Mouse (Mus musculus): ENCODE results near the gene Fdx1. TPM values are rescaled to one million over a fixed set of nuclear protein-coding genes. Genes with fewer than 3 reads are reported as not detected.

Fdx1 gene
- polyA plus RNA-seq, 1 experiment from 2014 or later = 65.0 TPM

GRCm38 (mm10) chr9:51958981-51959380 is 4.4 kb downstream of the Fdx1 start:
- no peaks in the 10 kb centered on the region for H3K4me1 ChIP-seq (ENCODE audit: control insufficient read depth, insufficient read depth, low read length)
- no peak overlapping the region for H3K9ac ChIP-seq (replicated peaks; ENCODE audit: low read length)
- H3K4me2 ChIP-seq (ENCODE audit: low read depth, low read length) = no peak overlapping the region
- no peaks in the 10 kb centered on the region for H3K27me3 ChIP-seq (ENCODE audit: control insufficient read depth, insufficient read depth, low read length)
- H3K27ac ChIP-seq (replicated peaks; ENCODE audit: low read depth, low read length) = no peak overlapping the region
- no peak for DNase-seq (ENCODE audit: low spot score)
- ATAC-seq (replicated peaks; ENCODE audit: insufficient number of reproducible peaks, low FRiP score, low TSS enrichment, low read depth) = no peak
- H3K36me3 ChIP-seq (replicated peaks; ENCODE audit: control insufficient read depth, insufficient read depth, low read depth, low read length) = no peaks in the 10 kb centered on the region
- no peak overlapping the region for H3K4me3 ChIP-seq (ENCODE audit: low read depth, low read length)
- no peaks in the 10 kb centered on the region for H3K9me3 ChIP-seq (replicated peaks; ENCODE audit: control insufficient read depth, low read length)

DNA sequence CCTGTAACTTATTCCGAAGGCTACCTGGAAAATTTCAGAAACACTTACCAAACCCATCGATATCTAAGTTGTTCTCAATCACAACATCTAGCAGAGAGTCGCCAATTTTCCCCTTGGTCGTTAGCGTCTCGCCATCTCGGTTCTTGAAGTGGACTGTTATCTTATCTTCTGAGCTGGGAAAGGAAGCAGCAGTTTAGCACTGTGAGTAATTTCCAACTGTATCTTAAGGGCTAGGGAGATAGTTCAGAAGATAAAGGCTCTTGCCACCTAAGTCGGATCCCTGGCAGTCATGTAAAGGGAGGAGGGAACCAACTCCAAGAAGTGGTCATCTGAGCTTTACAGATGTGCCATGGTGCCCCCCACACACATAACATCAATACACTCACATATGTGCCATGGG is 6.3 kb downstream of the Fdx1 start:
- Histone ChIP-seq H3K4me3 (ENCODE audit: low read depth, low read length) (no peak overlapping the region), H3K36me3 (replicated peaks; ENCODE audit: control insufficient read depth, insufficient read depth, low read depth, low read length) (no peaks in the 10 kb centered on the region), H3K9me3 (replicated peaks; ENCODE audit: control insufficient read depth, low read length) (no peaks in the 10 kb centered on the region), H3K27me3 (ENCODE audit: control insufficient read depth, insufficient read depth, low read length) (no peaks in the 10 kb centered on the region), H3K27ac (replicated peaks; ENCODE audit: low read depth, low read length) (no peak overlapping the region), H3K4me2 (ENCODE audit: low read depth, low read length) (no peak overlapping the region), H3K9ac (replicated peaks; ENCODE audit: low read length) (no peak overlapping the region), H3K4me1 (ENCODE audit: control insufficient read depth, insufficient read depth, low read length) (no peaks in the 10 kb centered on the region)
- 89% methylated on average over 8 of the region's 8 CpGs for WGBS
- ATAC-seq (replicated peaks; ENCODE audit: insufficient number of reproducible peaks, low FRiP score, low TSS enrichment, low read depth) (no peak), DNase-seq (ENCODE audit: low spot score) (no peak)

- no peaks in the 10 kb centered on the region for H3K4me1 ChIP-seq (ENCODE audit: control insufficient read depth, insufficient read depth, low read length)
- H3K4me3 ChIP-seq (ENCODE audit: low read depth, low read length) = no peak overlapping the region
- no peak overlapping the region for H3K27ac ChIP-seq (replicated peaks; ENCODE audit: low read depth, low read length)
- H3K9ac ChIP-seq (replicated peaks; ENCODE audit: low read length) = no peak overlapping the region
- WGBS = 82% methylated on average over 2 of the region's 2 CpGs
- ATAC-seq (replicated peaks; ENCODE audit: insufficient number of reproducible peaks, low FRiP score, low TSS enrichment, low read depth) (no peak), DNase-seq (ENCODE audit: low spot score) (no peak)
- no peaks in the 10 kb centered on the region for H3K27me3 ChIP-seq (ENCODE audit: control insufficient read depth, insufficient read depth, low read length)
- no peak overlapping the region for H3K4me2 ChIP-seq (ENCODE audit: low read depth, low read length)
- H3K36me3 ChIP-seq (replicated peaks; ENCODE audit: control insufficient read depth, insufficient read depth, low read depth, low read length) = no peaks in the 10 kb centered on the region
- no peaks in the 10 kb centered on the region for H3K9me3 ChIP-seq (replicated peaks; ENCODE audit: control insufficient read depth, low read length)
Observed at GRCm38 (mm10) chr9:51956484-51956883, 6.9 kb downstream of the Fdx1 start.

GRCm38 (mm10) chr9:51951337-51951736 is 12.0 kb downstream of the Fdx1 start:
- no peak for ATAC-seq (replicated peaks; ENCODE audit: insufficient number of reproducible peaks, low FRiP score, low TSS enrichment, low read depth)
- H3K27ac ChIP-seq (replicated peaks; ENCODE audit: low read depth, low read length) = no peak overlapping the region

DNA sequence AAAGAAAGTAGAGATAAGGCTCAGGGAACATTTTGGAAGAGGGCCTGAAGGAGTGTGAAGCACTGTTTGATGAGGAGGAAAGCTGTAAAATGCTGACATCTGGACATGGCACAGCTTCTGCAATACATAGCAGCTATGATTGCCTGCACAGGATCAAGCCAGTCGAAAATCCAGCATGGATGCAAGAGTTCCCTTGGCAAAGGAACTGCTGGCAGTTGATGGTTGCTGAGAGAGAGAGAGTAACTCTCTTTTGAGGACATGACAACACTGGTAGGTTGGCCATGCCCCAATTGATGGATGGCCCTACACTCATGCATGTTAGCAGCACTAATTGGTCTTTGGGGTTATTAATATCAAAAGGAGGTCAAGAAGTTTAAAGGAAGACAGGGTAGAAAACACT is 12.7 kb downstream of the Fdx1 start:
- H3K36me3 ChIP-seq (replicated peaks; ENCODE audit: control insufficient read depth, insufficient read depth, low read depth, low read length) = no peaks in the 10 kb centered on the region
- no peaks in the 10 kb centered on the region for H3K27me3 ChIP-seq (ENCODE audit: control insufficient read depth, insufficient read depth, low read length)
- DNase-seq (ENCODE audit: low spot score) (no peak), ATAC-seq (replicated peaks; ENCODE audit: insufficient number of reproducible peaks, low FRiP score, low TSS enrichment, low read depth) (no peak)
- no peak overlapping the region for H3K9ac ChIP-seq (replicated peaks; ENCODE audit: low read length)
- H3K4me2 ChIP-seq (ENCODE audit: low read depth, low read length) = no peak overlapping the region
- no peaks in the 10 kb centered on the region for H3K9me3 ChIP-seq (replicated peaks; ENCODE audit: control insufficient read depth, low read length)
- 93% methylated on average over 1 of the region's 1 CpGs for WGBS
- H3K27ac ChIP-seq (replicated peaks; ENCODE audit: low read depth, low read length) = no peak overlapping the region
- no peak overlapping the region for H3K4me3 ChIP-seq (ENCODE audit: low read depth, low read length)
- no peaks in the 10 kb centered on the region for H3K4me1 ChIP-seq (ENCODE audit: control insufficient read depth, insufficient read depth, low read length)

More at GRCm38 (mm10) chr9:51951337-51951736, 12.0 kb downstream of the Fdx1 start:
- no peaks in the 10 kb centered on the region for H3K4me1 ChIP-seq (ENCODE audit: control insufficient read depth, insufficient read depth, low read length)
- H3K4me2 ChIP-seq (ENCODE audit: low read depth, low read length) = no peak overlapping the region
- no peak overlapping the region for H3K4me3 ChIP-seq (ENCODE audit: low read depth, low read length)
- no peaks in the 10 kb centered on the region for H3K9me3 ChIP-seq (replicated peaks; ENCODE audit: control insufficient read depth, low read length)
- H3K27me3 ChIP-seq (ENCODE audit: control insufficient read depth, insufficient read depth, low read length) = no peaks in the 10 kb centered on the region
- no peak overlapping the region for H3K9ac ChIP-seq (replicated peaks; ENCODE audit: low read length)
- no peaks in the 10 kb centered on the region for H3K36me3 ChIP-seq (replicated peaks; ENCODE audit: control insufficient read depth, insufficient read depth, low read depth, low read length)
- WGBS = 75% methylated on average over 2 of the region's 2 CpGs
- peak; percentile 49 for DNase-seq (ENCODE audit: low spot score)

DNA sequence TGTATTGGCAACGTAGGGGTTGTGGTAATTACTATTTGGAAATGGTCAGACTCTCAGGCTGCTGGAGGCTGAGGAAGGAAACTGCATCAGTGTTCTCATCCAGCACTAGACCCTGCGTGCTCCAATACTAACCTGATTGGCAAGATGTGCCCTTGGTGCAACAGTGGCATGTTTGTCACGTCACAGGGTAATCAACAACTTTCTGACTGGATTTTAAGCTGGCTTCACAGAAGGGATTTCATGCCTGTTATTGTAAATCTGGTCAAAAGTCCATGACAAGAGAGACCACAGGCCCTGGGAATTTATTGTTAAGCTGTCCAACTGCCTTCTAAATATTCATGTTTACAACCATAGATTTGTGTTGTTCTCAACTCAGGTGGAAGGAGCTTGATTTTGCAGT is 13.1 kb downstream of the Fdx1 start:
- Histone ChIP-seq H3K4me3 (ENCODE audit: low read depth, low read length) (no peak overlapping the region), H3K9ac (replicated peaks; ENCODE audit: low read length) (no peak overlapping the region), H3K4me2 (ENCODE audit: low read depth, low read length) (no peak overlapping the region), H3K36me3 (replicated peaks; ENCODE audit: control insufficient read depth, insufficient read depth, low read depth, low read length) (no peaks in the 10 kb centered on the region), H3K27ac (replicated peaks; ENCODE audit: low read depth, low read length) (no peak overlapping the region), H3K27me3 (ENCODE audit: control insufficient read depth, insufficient read depth, low read length) (no peaks in the 10 kb centered on the region), H3K9me3 (replicated peaks; ENCODE audit: control insufficient read depth, low read length) (no peaks in the 10 kb centered on the region), H3K4me1 (ENCODE audit: control insufficient read depth, insufficient read depth, low read length) (no peaks in the 10 kb centered on the region)
- DNase-seq (ENCODE audit: low spot score) (no peak), ATAC-seq (replicated peaks; ENCODE audit: insufficient number of reproducible peaks, low FRiP score, low TSS enrichment, low read depth) (no peak)
- 85% methylated on average over 3 of the region's 3 CpGs for WGBS

- no peak for DNase-seq (ENCODE audit: low spot score)
- H3K27ac ChIP-seq (replicated peaks; ENCODE audit: low read depth, low read length) = no peak overlapping the region
- no peak overlapping the region for H3K4me2 ChIP-seq (ENCODE audit: low read depth, low read length)
- H3K9ac ChIP-seq (replicated peaks; ENCODE audit: low read length) = no peak overlapping the region
- no peak overlapping the region for H3K4me3 ChIP-seq (ENCODE audit: low read depth, low read length)
- H3K36me3 ChIP-seq (replicated peaks; ENCODE audit: control insufficient read depth, insufficient read depth, low read depth, low read length) = no peaks in the 10 kb centered on the region; the same call in 1 of the 2 replicates
- H3K9me3 ChIP-seq (replicated peaks; ENCODE audit: control insufficient read depth, low read length) = no peaks in the 10 kb centered on the region
- no peaks in the 10 kb centered on the region for H3K27me3 ChIP-seq (ENCODE audit: control insufficient read depth, insufficient read depth, low read length)
- H3K4me1 ChIP-seq (ENCODE audit: control insufficient read depth, insufficient read depth, low read length) = no peaks in the 10 kb centered on the region
- ATAC-seq (replicated peaks; ENCODE audit: insufficient number of reproducible peaks, low FRiP score, low TSS enrichment, low read depth) = no peak
- 83% methylated on average over 6 of the region's 6 CpGs for WGBS
Observed at GRCm38 (mm10) chr9:51943934-51944333, 19.4 kb downstream of the Fdx1 start.

DNA sequence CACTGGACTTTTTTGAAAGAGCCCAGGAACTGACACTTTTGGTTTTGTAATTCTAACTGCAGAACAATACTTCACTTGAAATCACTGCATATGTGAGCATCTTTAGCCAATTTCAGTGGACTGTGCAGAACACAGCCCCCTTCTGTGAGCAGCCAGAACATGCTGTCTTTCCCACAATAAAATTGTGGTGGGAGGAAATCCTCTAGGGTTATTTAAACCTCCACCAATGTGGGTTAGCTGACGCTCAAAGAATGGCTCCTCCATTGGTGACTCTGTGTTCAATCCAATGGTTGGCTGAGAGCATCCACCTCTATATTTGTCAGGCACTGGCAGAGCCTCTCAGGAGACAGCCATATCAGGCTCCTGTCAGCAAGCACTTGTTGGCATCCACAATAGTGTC is 28.7 kb downstream of the Fdx1 start:
- no peak overlapping the region for H3K4me2 ChIP-seq (ENCODE audit: low read depth, low read length)
- H3K27me3 ChIP-seq (ENCODE audit: control insufficient read depth, insufficient read depth, low read length) = no peaks in the 10 kb centered on the region
- no peaks in the 10 kb centered on the region for H3K4me1 ChIP-seq (ENCODE audit: control insufficient read depth, insufficient read depth, low read length)
- no peak overlapping the region for H3K27ac ChIP-seq (replicated peaks; ENCODE audit: low read depth, low read length)
- no peak for DNase-seq (ENCODE audit: low spot score)
- H3K9ac ChIP-seq (replicated peaks; ENCODE audit: low read length) = no peak overlapping the region
- H3K36me3 ChIP-seq (replicated peaks; ENCODE audit: control insufficient read depth, insufficient read depth, low read depth, low read length) = no peaks in the 10 kb centered on the region
- no peak for ATAC-seq (replicated peaks; ENCODE audit: insufficient number of reproducible peaks, low FRiP score, low TSS enrichment, low read depth)
- no peaks in the 10 kb centered on the region for H3K9me3 ChIP-seq (replicated peaks; ENCODE audit: control insufficient read depth, low read length)
- WGBS = 70% methylated on average over 1 of the region's 1 CpGs
- H3K4me3 ChIP-seq (ENCODE audit: low read depth, low read length) = no peak overlapping the region
